Mouse (Mus musculus) cerebellum, adult 11-12 months (tissue): ENCODE results near the gene Pde10a.

Source experiments
- DNase-seq: peaks from one replicate; pipeline ENCODE4 v3.0.0; 2022

Pde10a gene

GRCm38 (mm10) chr17:8592427-8593277, 67.5 kb downstream of the Pde10a start:
- DNase-seq: peak; percentile 84

GRCm38 (mm10) chr17:8597790-8598189, 72.6 kb downstream of the Pde10a start:
- DNase-seq: peak; percentile 74

- DNase-seq: peak; percentile 0
Measured at GRCm38 (mm10) chr17:8602976-8603375, 77.8 kb downstream of the Pde10a start.

GRCm38 (mm10) chr17:8605921-8606320, 80.7 kb downstream of the Pde10a start:
- no peak for DNase-seq

- DNase-seq: no peak
Measured at GRCm38 (mm10) chr17:8606695-8607094, 81.5 kb downstream of the Pde10a start.

- DNase-seq: no peak
Measured at GRCm38 (mm10) chr17:8611916-8612315, 86.7 kb downstream of the Pde10a start.

GRCm38 (mm10) chr17:8613882-8614551, 88.8 kb downstream of the Pde10a start:
- peak; percentile 75 for DNase-seq

GRCm38 (mm10) chr17:8620346-8620745, 95.2 kb downstream of the Pde10a start:
- DNase-seq: no peak

GRCm38 (mm10) chr17:8621105-8621504, 95.9 kb downstream of the Pde10a start:
- DNase-seq: no peak

GRCm38 (mm10) chr17:8621906-8622305, 96.7 kb downstream of the Pde10a start:
- no peak for DNase-seq

- no peak for DNase-seq
Measured at GRCm38 (mm10) chr17:8626421-8626820, 101.2 kb downstream of the Pde10a start.

- DNase-seq: no peak
Measured at GRCm38 (mm10) chr17:8631701-8632100, 106.5 kb downstream of the Pde10a start.

GRCm38 (mm10) chr17:8633596-8633995, 108.4 kb downstream of the Pde10a start:
- DNase-seq: no peak

- DNase-seq: no peak
Measured at GRCm38 (mm10) chr17:8634476-8634875, 109.3 kb downstream of the Pde10a start.

GRCm38 (mm10) chr17:8636231-8636630, 111.1 kb downstream of the Pde10a start:
- DNase-seq: no peak

- no peak for DNase-seq
Measured at GRCm38 (mm10) chr17:8636691-8637090, 111.5 kb downstream of the Pde10a start.

GRCm38 (mm10) chr17:8637181-8637580, 112.0 kb downstream of the Pde10a start:
- DNase-seq: no peak

GRCm38 (mm10) chr17:8639703-8640380, 114.7 kb downstream of the Pde10a start:
- DNase-seq: no peak

GRCm38 (mm10) chr17:8640741-8641480, 115.7 kb downstream of the Pde10a start:
- no peak for DNase-seq

GRCm38 (mm10) chr17:8641491-8641890, 116.3 kb downstream of the Pde10a start:
- no peak for DNase-seq

- no peak for DNase-seq
Measured at GRCm38 (mm10) chr17:8642356-8642755, 117.2 kb downstream of the Pde10a start.

GRCm38 (mm10) chr17:8647372-8647871, 122.2 kb downstream of the Pde10a start:
- DNase-seq: peak; percentile 43

- no peak for DNase-seq
Measured at GRCm38 (mm10) chr17:8648310-8648709, 123.1 kb downstream of the Pde10a start.
